Mouse (Mus musculus) embryonic facial prominence, embryonic 10.5 days (tissue): Measurements from ENCODE around the gene Tbc1d24. TPM values are rescaled to one million over a fixed set of nuclear protein-coding genes. Genes with fewer than 3 reads are reported as not detected.

Experiments used
- DNase-seq: peaks from one replicate; pipeline ENCODE4 v3.0.0-alpha.2; 2017; ENCODE audit warnings: low spot score
- H3K27ac ChIP-seq: fragments of 300-500 bp; sonication (generic); replicated peaks from 2 replicates; pipeline ENCODE4 v1.5.1; 2016; ENCODE audit warnings: mild to moderate bottlenecking
- H3K27me3 ChIP-seq: fragments of 300-500 bp; sonication (generic); replicated peaks from 2 replicates; pipeline ENCODE4 v1.6.1; 2016; ENCODE audit warnings: low read depth, mild to moderate bottlenecking; ENCODE audit not compliant: poor library complexity, severe bottlenecking
- H3K36me3 ChIP-seq: fragments of 300-500 bp; sonication (generic); replicated peaks from 2 replicates; pipeline ENCODE4 v1.6.1; 2016; ENCODE audit warnings: mild to moderate bottlenecking, moderate library complexity
- H3K4me1 ChIP-seq: fragments of 300-500 bp; sonication (generic); 2 replicates; pipeline ENCODE4 v1.6.1; 2016
- H3K4me3 ChIP-seq: fragments of 300-500 bp; sonication (generic); 2 replicates; pipeline ENCODE4 v1.5.1; 2016; ENCODE audit warnings: mild to moderate bottlenecking, moderate library complexity
- H3K9me3 ChIP-seq: fragments of 300-500 bp; sonication (generic); 2 replicates; pipeline ENCODE4 v1.6.1; 2016; ENCODE audit warnings: mild to moderate bottlenecking
- WGBS: fragments of 180-500 bp; shearing (Covaris S2); methylation state at CpG from one replicate; pipeline ENCODE4 v1.1.7; 2016; 5-methylcytosine and 5-hydroxymethylcytosine counted together
- polyA plus RNA-seq: library from polyadenylated mRNA; unstranded; fragments of >200 nt; fragmentation: Nextera tagmentation; extraction: Ambion mirVana; gene quantifications from 2 replicates; pipeline ENCODE4 v1.2.1, GENCODE M21; 2016

Tbc1d24 gene
- polyA plus RNA-seq, 1 experiment from 2014 or later, result 6.1 TPM

- 53% methylated on average over 34 of the region's 34 CpGs for WGBS
- H3K4me1 ChIP-seq, result peaks cover 93% of the 10 kb centered on the region
- peak overlapping the region; percentile 92 for H3K27ac ChIP-seq
- H3K27me3 ChIP-seq, result peaks cover 45% of the 10 kb centered on the region
- DNase-seq, result no peak
- H3K36me3 ChIP-seq, result no peaks in the 10 kb centered on the region; the same call in 1 of the 2 replicates
- peak overlapping the region; percentile 78 for H3K4me3 ChIP-seq
- H3K9me3 ChIP-seq, result no peaks in the 10 kb centered on the region
Measured at GRCm38 (mm10) chr17:24207768-24208640, 2.6 kb upstream of the Tbc1d24 start.

GRCm38 (mm10) chr17:24206451-24207351, 1.3 kb upstream of the Tbc1d24 start:
- Histone ChIP-seq H3K36me3 (no peaks in the 10 kb centered on the region; the same call in 1 of the 2 replicates), H3K4me1 (peaks cover 87% of the 10 kb centered on the region), H3K27ac (peak overlapping the region; percentile 85), H3K27me3 (peaks cover 45% of the 10 kb centered on the region), H3K4me3 (peak overlapping the region; percentile 78), H3K9me3 (no peaks in the 10 kb centered on the region)
- WGBS, result 6% methylated on average over 62 of the region's 62 CpGs
- DNase-seq, result peak; percentile 74

- peaks cover 80% of the 10 kb centered on the region for H3K4me1 ChIP-seq
- peaks cover 41% of the 10 kb centered on the region for H3K27me3 ChIP-seq
- peak overlapping the region; percentile 78 for H3K4me3 ChIP-seq
- no peaks in the 10 kb centered on the region; the same call in 1 of the 2 replicates for H3K36me3 ChIP-seq
- peak overlapping the region; percentile 85 for H3K27ac ChIP-seq
- no peak for DNase-seq
- H3K9me3 ChIP-seq, result no peaks in the 10 kb centered on the region
- 9% methylated on average over 15 of the region's 15 CpGs for WGBS
Measured at GRCm38 (mm10) chr17:24205908-24206361, 573 bp upstream of the Tbc1d24 start.

- no peaks in the 10 kb centered on the region for H3K9me3 ChIP-seq
- H3K27ac ChIP-seq, result peak overlapping the region; percentile 85
- peaks cover 30% of the 10 kb centered on the region for H3K27me3 ChIP-seq
- H3K4me3 ChIP-seq, result peak overlapping the region; percentile 78
- peaks cover 70% of the 10 kb centered on the region for H3K4me1 ChIP-seq
- DNase-seq, result no peak
- no peaks in the 10 kb centered on the region; the same call in 1 of the 2 replicates for H3K36me3 ChIP-seq
- 14% methylated on average over 7 of the region's 7 CpGs for WGBS
Measured at GRCm38 (mm10) chr17:24204846-24205245, 516 bp downstream of the Tbc1d24 start.

GRCm38 (mm10) chr17:24203611-24204534, 1.5 kb downstream of the Tbc1d24 start:
- Histone ChIP-seq H3K27me3 (peaks cover 28% of the 10 kb centered on the region), H3K27ac (no peak overlapping the region), H3K4me3 (peak overlapping the region; percentile 78; the same call in 1 of the 2 replicates), H3K4me1 (peaks cover 61% of the 10 kb centered on the region), H3K36me3 (no peaks in the 10 kb centered on the region; the same call in 1 of the 2 replicates), H3K9me3 (no peaks in the 10 kb centered on the region)
- WGBS, result 80% methylated on average over 3 of the region's 3 CpGs
- no peak for DNase-seq

GRCm38 (mm10) chr17:24203068-24203467, 2.3 kb downstream of the Tbc1d24 start:
- no peak overlapping the region for H3K27ac ChIP-seq
- H3K4me1 ChIP-seq, result peaks cover 53% of the 10 kb centered on the region
- WGBS, result 45% methylated on average over 4 of the region's 4 CpGs
- H3K4me3 ChIP-seq, result 0 out of 2 replicates have a peak overlapping the region, but pooled peaks have one; percentile 6
- H3K36me3 ChIP-seq, result no peaks in the 10 kb centered on the region; the same call in 1 of the 2 replicates
- DNase-seq, result no peak
- H3K27me3 ChIP-seq, result peaks cover 22% of the 10 kb centered on the region
- no peaks in the 10 kb centered on the region for H3K9me3 ChIP-seq

GRCm38 (mm10) chr17:24201092-24201491, 4.3 kb downstream of the Tbc1d24 start:
- Histone ChIP-seq H3K27ac (no peak overlapping the region), H3K9me3 (no peaks in the 10 kb centered on the region), H3K4me3 (no peak overlapping the region), H3K36me3 (no peaks in the 10 kb centered on the region), H3K4me1 (peaks cover 33% of the 10 kb centered on the region), H3K27me3 (peaks cover 2% of the 10 kb centered on the region)
- 87% methylated on average over 4 of the region's 4 CpGs for WGBS
- DNase-seq, result no peak

GRCm38 (mm10) chr17:24199741-24200140, 5.6 kb downstream of the Tbc1d24 start:
- Histone ChIP-seq H3K27me3 (no peaks in the 10 kb centered on the region), H3K36me3 (no peaks in the 10 kb centered on the region), H3K4me1 (peaks cover 21% of the 10 kb centered on the region), H3K9me3 (no peaks in the 10 kb centered on the region), H3K27ac (no peak overlapping the region), H3K4me3 (no peak overlapping the region)
- 73% methylated on average over 4 of the region's 4 CpGs for WGBS
- no peak for DNase-seq

GRCm38 (mm10) chr17:24199252-24199651, 6.1 kb downstream of the Tbc1d24 start:
- Histone ChIP-seq H3K4me1 (peaks cover 21% of the 10 kb centered on the region), H3K27me3 (no peaks in the 10 kb centered on the region), H3K27ac (no peak overlapping the region), H3K4me3 (no peak overlapping the region), H3K36me3 (no peaks in the 10 kb centered on the region), H3K9me3 (no peaks in the 10 kb centered on the region)
- 78% methylated on average over 4 of the region's 4 CpGs for WGBS
- no peak for DNase-seq

GRCm38 (mm10) chr17:24197032-24197824, 8.1 kb downstream of the Tbc1d24 start:
- Histone ChIP-seq H3K27ac (no peak overlapping the region), H3K9me3 (no peaks in the 10 kb centered on the region), H3K4me1 (peaks cover 17% of the 10 kb centered on the region), H3K4me3 (no peak overlapping the region), H3K36me3 (no peaks in the 10 kb centered on the region), H3K27me3 (no peaks in the 10 kb centered on the region)
- no peak for DNase-seq
- 71% methylated on average over 15 of the region's 15 CpGs for WGBS

GRCm38 (mm10) chr17:24195349-24195748, 10.0 kb downstream of the Tbc1d24 start:
- Histone ChIP-seq H3K27ac (no peak overlapping the region), H3K4me3 (no peak overlapping the region), H3K27me3 (no peaks in the 10 kb centered on the region), H3K9me3 (no peaks in the 10 kb centered on the region), H3K36me3 (no peaks in the 10 kb centered on the region), H3K4me1 (peaks cover 15% of the 10 kb centered on the region)
- WGBS, result 60% methylated on average over 2 of the region's 2 CpGs
- DNase-seq, result no peak
